Mouse (Mus musculus): ENCODE data around the gene Mcm10. TPM values are rescaled to one million over a fixed set of nuclear protein-coding genes. Genes with fewer than 3 reads are reported as not detected.

Mcm10 gene
- total and polyA plus RNA-seq, 3 experiments: 72.6 to 104 (median 73.6) TPM

GRCm38 (mm10) chr2:4967806-4968205 is 44.8 kb downstream of the Mcm10 start:
- dilution Hi-C loops (cut with MboI; ENCODE audit: extremely low pct_ligation_motif_present, extremely low pct_unique_long_range_greater_than_20kb, low sequenced_read_pairs): no loop called here
- no peak for DNase-seq (ENCODE audit: extremely low read depth)
- Histone ChIP-seq H3K27me3 (replicated peaks) (no peaks in the 10 kb centered on the region), H3K36me3 (replicated peaks in 1 of 2; ENCODE audit: control insufficient read depth in 1 of 2, insufficient read depth in 1 of 2, low read length in 1 of 2) (no peaks in the 10 kb centered on the region), H3K4me2 (ENCODE audit: insufficient read depth, low read depth, poor library complexity, severe bottlenecking) (no peak overlapping the region), H3K4me3 (replicated peaks in 1 of 3; ENCODE audit: low read depth in 2 of 3, low read length in 2 of 3, poor library complexity in 1 of 3) (no peak overlapping the region), H3K27ac (ENCODE audit: insufficient read depth, low read depth) (no peak overlapping the region), H3K79me2 (replicated peaks; ENCODE audit: control insufficient read depth, extremely low read depth, insufficient read depth, poor library complexity, severe bottlenecking) (no peaks in the 10 kb centered on the region), H3K9me3 (replicated peaks; ENCODE audit: low read length) (no peaks in the 10 kb centered on the region), H3K9ac (ENCODE audit: insufficient read depth, low read depth) (no peak overlapping the region), H3K4me1 (ENCODE audit: control insufficient read depth in 1 of 2, insufficient read depth in 2 of 2) (no peaks in the 10 kb centered on the region)
- in situ Hi-C loops (cut with MboI; ENCODE audit: low pct_ligation_motif_present, low pct_unique_long_range_greater_than_20kb, low sequenced_read_pairs): no loop called here
- no peak for TF ChIP-seq UBTF (IDR thresholded peaks at IDR 0.05; ENCODE audit: low read depth, low read length)
- TF ChIP-seq ZKSCAN1 (IDR thresholded peaks at IDR 0.05; ENCODE audit: borderline replicate concordance, low read depth, low read length): no peak
- TF ChIP-seq ZMIZ1 (IDR thresholded peaks at IDR 0.05; ENCODE audit: low read depth, low read length): no peak
- no peak for TF ChIP-seq ELF1 (IDR thresholded peaks at IDR 0.05; ENCODE audit: low read depth, low read length)
- no peak for TF ChIP-seq GABPA (IDR thresholded peaks at IDR 0.05; ENCODE audit: insufficient replicate concordance, low read depth, low read length)
- no peak for TF ChIP-seq MEF2A (IDR thresholded peaks at IDR 0.05; ENCODE audit: borderline replicate concordance, low read depth, low read length)
- TF ChIP-seq IRF4 (IDR thresholded peaks at IDR 0.05; ENCODE audit: low read depth, low read length): no peak
- no peak for TF ChIP-seq CHD1 (IDR thresholded peaks at IDR 0.05; ENCODE audit: low read depth, low read length)
- no peak for TF ChIP-seq HCFC1 (IDR thresholded peaks at IDR 0.05; ENCODE audit: low read depth, low read length)
- TF ChIP-seq MXI1 (IDR thresholded peaks at IDR 0.05; ENCODE audit: low read depth, low read length): no peak
- no peak for TF ChIP-seq MAFK (IDR thresholded peaks at IDR 0.05; ENCODE audit: insufficient replicate concordance, low read length)
- no peak for TF ChIP-seq USF1 (IDR thresholded peaks at IDR 0.05; ENCODE audit: low read depth, low read length)
- no peak for TF ChIP-seq KAT2A (IDR thresholded peaks at IDR 0.05; ENCODE audit: insufficient replicate concordance, low read length)
- TF ChIP-seq JUN (IDR thresholded peaks at IDR 0.05; ENCODE audit: insufficient read depth, low read depth, low read length): no peak
- no peak for TF ChIP-seq RCOR1 (conservative IDR thresholded peaks at IDR 0.05; ENCODE audit: low read depth, low read length)
- no peak for TF ChIP-seq NRF1 (IDR thresholded peaks at IDR 0.05; ENCODE audit: low read depth, low read length)
- no peak for TF ChIP-seq POLR2A (IDR thresholded peaks at IDR 0.05; ENCODE audit: low read depth, low read length)
- TF ChIP-seq SMC3 (IDR thresholded peaks at IDR 0.05; ENCODE audit: low read depth, low read length): no peak

- in situ Hi-C loops (cut with MboI; ENCODE audit: low pct_ligation_motif_present, low pct_unique_long_range_greater_than_20kb, low sequenced_read_pairs): no loop called here
- H3K9ac ChIP-seq (ENCODE audit: insufficient read depth, low read depth): no peak overlapping the region
- no peaks in the 10 kb centered on the region for H3K36me3 ChIP-seq (replicated peaks in 1 of 2; ENCODE audit: control insufficient read depth in 1 of 2, insufficient read depth in 1 of 2, low read length in 1 of 2)
- H3K4me2 ChIP-seq (ENCODE audit: insufficient read depth, low read depth, poor library complexity, severe bottlenecking): no peak overlapping the region
- H3K79me2 ChIP-seq (replicated peaks; ENCODE audit: control insufficient read depth, extremely low read depth, insufficient read depth, poor library complexity, severe bottlenecking): no peaks in the 10 kb centered on the region
- DNase-seq (ENCODE audit: extremely low read depth): no peak
- no peaks in the 10 kb centered on the region for H3K27me3 ChIP-seq (replicated peaks)
- peaks cover 4% of the 10 kb centered on the region for H3K9me3 ChIP-seq (replicated peaks; ENCODE audit: low read length)
- peaks cover 5 to 18% of the 10 kb centered on the region in 2 experiments for H3K4me1 ChIP-seq (ENCODE audit: control insufficient read depth in 1 of 2, insufficient read depth in 2 of 2)
- dilution Hi-C loops (cut with MboI; ENCODE audit: extremely low pct_ligation_motif_present, extremely low pct_unique_long_range_greater_than_20kb, low sequenced_read_pairs): no loop called here
- H3K27ac ChIP-seq (ENCODE audit: insufficient read depth, low read depth): no peak overlapping the region
- no peak overlapping the region for H3K4me3 ChIP-seq (replicated peaks in 1 of 3; ENCODE audit: low read depth in 2 of 3, low read length in 2 of 3, poor library complexity in 1 of 3)
- TF ChIP-seq MAX (IDR thresholded peaks at IDR 0.05; ENCODE audit: low read length): no peak
- no peak for TF ChIP-seq E2F4 (IDR thresholded peaks at IDR 0.05; ENCODE audit: insufficient replicate concordance, low read depth, low read length)
- TF ChIP-seq ETS1 (conservative IDR thresholded peaks at IDR 0.05; ENCODE audit: low read depth, low read length): no peak
These were observed 54.6 kb downstream of the Mcm10 start for GRCm38 (mm10) chr2:4958039-4958438.
